ENCODE assay signal across 8 mouse cellular contexts in the genomic region with DNA sequence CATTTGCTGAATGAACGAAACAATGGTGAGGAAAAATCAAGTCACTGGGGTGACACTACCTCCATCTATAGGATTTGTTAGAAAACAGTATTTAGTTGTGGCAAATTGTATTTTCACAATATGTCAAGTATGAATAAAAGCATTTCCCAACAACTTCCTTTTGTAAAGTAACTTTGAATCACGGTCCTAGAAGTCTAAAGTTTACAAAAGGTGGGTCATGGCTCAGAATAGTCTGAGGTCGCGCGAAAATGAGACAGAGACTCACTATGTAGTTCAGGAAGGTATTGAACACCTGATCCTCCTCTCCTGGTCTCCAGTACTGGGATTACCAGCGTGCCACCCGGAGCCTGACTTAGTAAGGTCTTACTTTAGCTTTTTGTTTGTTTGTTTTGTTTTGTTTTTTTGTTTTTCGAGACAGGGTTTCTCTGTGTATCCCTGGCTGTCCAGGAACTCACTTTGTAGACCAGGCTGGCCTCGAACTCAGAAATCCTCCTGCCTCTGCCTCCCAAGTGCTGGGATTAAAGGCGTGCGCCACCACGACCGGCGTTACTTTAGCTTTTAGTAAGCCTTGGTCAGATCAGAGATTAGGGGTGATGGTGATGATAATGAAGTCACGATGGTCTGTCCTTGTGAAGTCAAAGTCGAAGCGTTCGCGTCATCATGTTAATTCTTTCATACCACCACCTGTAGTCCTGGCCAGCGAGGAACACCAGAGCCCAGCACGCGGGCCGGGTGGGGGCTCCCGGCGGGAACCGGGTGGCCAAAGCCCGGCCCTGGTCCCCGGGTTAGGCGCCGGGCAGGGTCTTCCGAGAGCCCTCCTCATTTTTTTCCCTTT. TPM values are rescaled to one million over a fixed set of nuclear protein-coding genes. Genes with fewer than 3 reads are reported as not detected.
DNase-seq lines count a peak whose midpoint lies in the region; ATAC-seq lines count a peak whose summit lies in the region.

A gene (plus strand): TSS at position 689 of the 835 bp plus-strand sequence.

- H3K4me2 ChIP-seq in lung, embryonic 15.5 days = peak within 1 kb of the TSS; percentile 71
- H3K4me2 ChIP-seq in forebrain, embryonic 15.5 days (replicated peaks) = peak within 1 kb of the TSS; percentile 72
- H3K4me2 ChIP-seq in intestine, embryonic 15.5 days (replicated peaks) = peak within 1 kb of the TSS; percentile 70

- H3K4me1 ChIP-seq in lung, embryonic 15.5 days = 0 out of 2 replicates have a peak, but pooled peaks cover 7% of the 10 kb centered on the region
- H3K4me1 ChIP-seq in forebrain, embryonic 15.5 days = peaks cover 9% of the 10 kb centered on the region
- H3K4me1 ChIP-seq in intestine, embryonic 15.5 days (replicated peaks) = no peaks in the 10 kb centered on the region

- H3K9ac ChIP-seq in lung, embryonic 15.5 days = peak within 1 kb of the TSS; percentile 91
- peak within 1 kb of the TSS; percentile 95 for H3K9ac ChIP-seq in forebrain, embryonic 15.5 days (replicated peaks)
- H3K9ac ChIP-seq in intestine, embryonic 15.5 days = peak within 1 kb of the TSS; percentile 75

- 28% methylated on average over 31 of the region's 31 CpGs for WGBS in lung, embryonic 15.5 days
- 31% methylated on average over 31 of the region's 31 CpGs for WGBS in forebrain, embryonic 15.5 days
- whole genome bisulfite sequencing in intestine, embryonic 15.5 days = 26% methylated on average over 31 of the region's 31 CpGs

- no peaks in the 10 kb centered on the region for H3K36me3 ChIP-seq in lung, embryonic 15.5 days
- no peaks in the 10 kb centered on the region for H3K36me3 ChIP-seq in forebrain, embryonic 15.5 days
- H3K36me3 ChIP-seq in intestine, embryonic 15.5 days = no peaks in the 10 kb centered on the region

- H3K9me3 ChIP-seq in lung, embryonic 15.5 days = no peaks in the 10 kb centered on the region
- no peaks in the 10 kb centered on the region for H3K9me3 ChIP-seq in forebrain, embryonic 15.5 days
- H3K9me3 ChIP-seq in intestine, embryonic 15.5 days = no peaks in the 10 kb centered on the region

- no peaks in the 10 kb centered on the region for H3K27me3 ChIP-seq in lung, embryonic 15.5 days
- H3K27me3 ChIP-seq in forebrain, embryonic 15.5 days = no peaks in the 10 kb centered on the region
- H3K27me3 ChIP-seq in intestine, embryonic 15.5 days (replicated peaks) = no peaks in the 10 kb centered on the region

- H3K27ac ChIP-seq in lung, embryonic 15.5 days = peak within 1 kb of the TSS; percentile 100
- H3K27ac ChIP-seq in forebrain, embryonic 15.5 days (replicated peaks) = peak within 1 kb of the TSS; percentile 99
- peak within 1 kb of the TSS; percentile 98 for H3K27ac ChIP-seq in intestine, embryonic 15.5 days

- H3K4me3 ChIP-seq in lung, embryonic 15.5 days = peak within 1 kb of the TSS; percentile 85
- peak within 1 kb of the TSS; percentile 97 for H3K4me3 ChIP-seq in forebrain, embryonic 15.5 days
- peak within 1 kb of the TSS; percentile 59 for H3K4me3 ChIP-seq in intestine, embryonic 15.5 days (replicated peaks)

- DNase-seq in lung, postnatal 14 days = no peak
- no peak for DNase-seq in adrenal gland, postnatal 25 days
- no peak for DNase-seq in spleen, adult 12 weeks (ENCODE audit: low spot score)
- no peak for DNase-seq in urinary bladder, postnatal 25 days (ENCODE audit: low spot score)

- ATAC-seq in lung, embryonic 15.5 days (ENCODE audit: borderline replicate concordance, extremely low read depth, low FRiP score, low TSS enrichment) = no peak
- no peak for ATAC-seq in forebrain, embryonic 15.5 days (replicated peaks)
- no peak for ATAC-seq in intestine, embryonic 15.5 days
- ATAC-seq in megakaryocyte-erythroid progenitor cell, adult 5-6 weeks (replicated peaks; ENCODE audit: low FRiP score, low TSS enrichment, poor library complexity, severe bottlenecking) = no peak

RNA-seq across cellular contexts. Expression of the gene that starts here (rescaled TPM):
- 19.7 and 21.2 TPM in 2 replicates for polyA plus RNA-seq in lung, embryonic 15.5 days (2015; fragmentation: Nextera tagmentation; extraction: Ambion mirVana)
- total RNA-seq in adrenal gland, postnatal 25 days (2021) = 114 and 171 TPM in 2 replicates
- 6.4 and 8.1 TPM in 2 replicates for polyA plus RNA-seq in forebrain, embryonic 15.5 days (2015; fragmentation: Nextera tagmentation; extraction: Ambion mirVana)
- 10.9 and 11.6 TPM in 2 replicates for polyA plus RNA-seq in intestine, embryonic 15.5 days (2015; fragmentation: Nextera tagmentation; extraction: Ambion mirVana)
- 59.2 and 60.3 TPM in 2 replicates for total RNA-seq in megakaryocyte-erythroid progenitor cell, adult 5-6 weeks (2014; fragmentation: Nextera tagmentation)
- 73.8 and 99.0 TPM in 2 replicates for total RNA-seq in megakaryocyte-erythroid progenitor cell, adult 5-6 weeks (2017)
